Mouse (Mus musculus) lung, postnatal 0 days (tissue): ENCODE data around the gene Pum1.

Source experiments
- CTCF ChIP-seq: IDR thresholded peaks from 2 replicates; pipeline ENCODE4 v1.5.1; 2016; ENCODE audit warnings: antibody characterized with exemption, mild to moderate bottlenecking
- EP300 ChIP-seq: IDR thresholded peaks from 2 replicates; pipeline ENCODE4 v1.6.1; 2016; ENCODE audit warnings: antibody characterized with exemption, mild to moderate bottlenecking, control low read depth

GRCm38 (mm10) chr4:130749566-130749965 lies 86.4 kb downstream of the Pum1 start:
- TF ChIP-seq CTCF: no peak
- no peak for TF ChIP-seq EP300
